Mouse (Mus musculus) CH12.LX (cell line): Measurements from ENCODE around the gene Stn1.

Source experiments
- CTCF ChIP-seq, 2 experiments: IDR thresholded peaks in 1 of 2; conservative IDR thresholded peaks in 1 of 2; 2 replicates each; pipeline ENCODE4 v1.5.1; 2011 to 2012; ENCODE audit warnings: low read depth in 2 of 2, low read length in 2 of 2, improper control_type of control experiment in 1 of 2, inconsistent platforms in 1 of 2, mild to moderate bottlenecking in 1 of 2, moderate library complexity in 1 of 2
- ETS1 ChIP-seq: conservative IDR thresholded peaks from 2 replicates; pipeline ENCODE4 v1.6.1; 2012; ENCODE audit warnings: low read depth, mild to moderate bottlenecking, inconsistent platforms, low read length, improper control_type of control experiment, moderate library complexity
- JUND ChIP-seq: conservative IDR thresholded peaks from 2 replicates; pipeline ENCODE4 v1.6.1; 2011; ENCODE audit warnings: low read depth, low read length, improper control_type of control experiment
- TCF12 ChIP-seq: IDR thresholded peaks from 2 replicates; pipeline ENCODE4 v1.6.1; 2014; ENCODE audit warnings: low read depth, mild to moderate bottlenecking, inconsistent platforms, low read length, improper control_type of control experiment
- ZC3H11A ChIP-seq: IDR thresholded peaks from 2 replicates; pipeline ENCODE4 v1.6.1; 2012; ENCODE audit warnings: low read depth, mild to moderate bottlenecking, inconsistent platforms, low read length, improper control_type of control experiment
- ZKSCAN1 ChIP-seq: IDR thresholded peaks from 2 replicates; pipeline ENCODE4 v1.6.1; 2012; ENCODE audit warnings: low read depth, inconsistent platforms, low read length, improper control_type of control experiment, borderline replicate concordance
- ZMIZ1 ChIP-seq: IDR thresholded peaks from 2 replicates; pipeline ENCODE4 v1.6.1; 2012; ENCODE audit warnings: low read depth, mild to moderate bottlenecking, inconsistent platforms, low read length, improper control_type of control experiment

DNA sequence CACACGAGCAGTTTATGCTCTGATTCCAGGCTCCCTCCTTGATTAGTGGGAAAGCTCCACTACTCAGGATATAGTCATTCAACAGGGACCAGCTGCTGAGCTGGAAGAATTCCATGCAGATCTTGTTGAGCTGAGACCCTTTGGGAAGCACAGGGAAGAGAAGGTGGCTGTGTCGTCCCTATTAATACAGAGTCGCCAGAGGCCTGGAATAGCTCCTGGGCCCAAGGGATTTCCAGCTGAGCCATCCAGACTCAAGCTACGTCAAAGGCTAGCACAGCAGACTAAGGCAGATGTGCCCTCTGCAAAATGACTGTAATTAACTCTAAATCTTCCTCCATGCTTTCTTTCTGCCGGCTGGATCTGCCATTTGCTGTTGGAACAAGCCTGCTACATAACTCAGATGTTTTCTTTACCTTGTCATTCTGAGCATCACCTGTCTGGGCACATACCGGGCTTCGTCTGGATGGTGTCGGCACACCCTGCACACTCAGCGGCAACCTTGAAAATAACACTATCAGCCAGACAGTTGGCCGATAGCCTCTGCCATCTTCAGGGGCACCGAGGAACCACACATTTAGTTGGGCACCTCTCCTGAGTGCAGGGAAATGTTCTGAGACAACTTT is 36.8 kb downstream of the Stn1 start:
- TF ChIP-seq CTCF (conservative IDR thresholded peaks at IDR 0.05 in 1 of 2, IDR thresholded peaks at IDR 0.05 in 1 of 2; ENCODE audit: low read depth in 2 of 2, low read length in 2 of 2) (no peak), TCF12 (no peak), JUND (no peak), ZC3H11A (no peak), ZKSCAN1 (no peak), ZMIZ1 (no peak), ETS1 (no peak)
